Mouse (Mus musculus) embryo, embryonic 11.5 days (tissue): Measurements from ENCODE around the gene Itga3.

Source experiments
- DNase-seq: peaks from one replicate; pipeline ENCODE4 v3.0.0-alpha.2; 2012; ENCODE audit warnings: low read depth, low spot score

Gene Itga3

GRCm38 (mm10) chr11:95004937-95005198, 71.7 kb downstream of the Itga3 start:
- DNase-seq = no peak

GRCm38 (mm10) chr11:95004136-95004936, 72.3 kb downstream of the Itga3 start:
- DNase-seq = no peak

- no peak for DNase-seq
These were observed 73.9 kb downstream of the Itga3 start for GRCm38 (mm10) chr11:95002705-95003104.

- DNase-seq = no peak
These were observed 74.8 kb downstream of the Itga3 start for GRCm38 (mm10) chr11:95001584-95002347.

- DNase-seq = peak; percentile 52
These were observed 75.5 kb downstream of the Itga3 start for GRCm38 (mm10) chr11:95001058-95001457.

GRCm38 (mm10) chr11:95000548-95000947, 76.1 kb downstream of the Itga3 start:
- no peak for DNase-seq

DNA sequence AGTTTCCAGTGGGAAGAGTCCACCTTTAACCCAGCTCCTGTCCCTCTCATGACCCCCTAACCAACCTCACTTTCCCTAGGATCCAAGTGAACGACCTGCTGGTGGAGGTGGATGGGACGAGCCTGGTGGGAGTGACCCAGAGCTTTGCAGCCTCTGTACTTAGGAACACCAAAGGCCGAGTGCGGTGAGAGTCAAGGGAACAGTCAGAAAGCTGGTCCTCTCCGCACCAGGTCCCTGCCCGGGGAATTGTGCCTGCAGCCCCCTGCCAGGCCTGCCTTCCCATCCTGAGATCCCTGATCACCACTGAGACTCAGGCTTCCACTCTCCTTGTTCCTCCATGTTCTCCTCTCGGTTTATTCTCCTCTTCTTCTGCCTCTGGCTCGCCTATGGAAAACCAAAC, 76.5 kb downstream of the Itga3 start:
- no peak for DNase-seq

- no peak for DNase-seq
These were observed 78.5 kb downstream of the Itga3 start for GRCm38 (mm10) chr11:94998041-94998531.

DNA sequence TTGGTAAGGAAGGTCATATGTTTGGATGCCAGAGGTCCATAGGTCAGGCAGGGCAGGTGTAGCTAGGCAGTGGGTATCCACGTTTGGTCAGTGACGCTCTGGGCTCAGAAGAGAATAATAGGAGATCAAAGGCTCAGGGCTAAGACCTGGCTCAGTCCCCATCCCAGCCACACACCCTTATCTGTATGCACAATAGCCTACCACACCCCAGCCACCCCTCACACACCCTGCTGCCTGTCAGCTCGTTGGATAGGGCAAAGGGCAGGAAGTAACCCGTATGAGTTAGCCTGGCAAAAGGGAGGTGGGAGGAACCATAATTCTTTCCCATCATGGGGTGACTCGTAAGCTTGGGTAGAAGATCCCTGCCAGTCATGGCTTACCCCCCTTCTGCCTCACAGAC, 79.0 kb downstream of the Itga3 start:
- no peak for DNase-seq

DNA sequence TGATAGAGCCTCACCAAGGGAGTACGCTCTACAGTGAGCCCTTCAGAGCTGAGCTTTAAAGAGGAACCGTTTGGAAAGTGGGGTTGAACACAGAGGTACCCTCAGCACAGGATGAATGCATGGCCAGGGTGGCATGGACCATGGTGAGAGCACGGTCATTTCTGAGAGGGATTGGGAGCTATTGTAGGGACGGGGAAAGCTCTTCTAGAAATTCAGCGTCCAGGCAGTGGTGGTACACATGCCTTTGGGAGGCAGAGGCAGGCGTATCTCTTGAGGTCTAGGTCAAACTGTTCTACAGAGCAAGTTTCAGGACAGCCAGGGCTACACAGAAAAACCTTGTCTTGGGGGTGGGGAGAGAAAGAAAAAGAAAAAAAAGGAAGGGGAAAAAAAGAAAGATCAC, 79.6 kb downstream of the Itga3 start:
- DNase-seq = no peak

DNA sequence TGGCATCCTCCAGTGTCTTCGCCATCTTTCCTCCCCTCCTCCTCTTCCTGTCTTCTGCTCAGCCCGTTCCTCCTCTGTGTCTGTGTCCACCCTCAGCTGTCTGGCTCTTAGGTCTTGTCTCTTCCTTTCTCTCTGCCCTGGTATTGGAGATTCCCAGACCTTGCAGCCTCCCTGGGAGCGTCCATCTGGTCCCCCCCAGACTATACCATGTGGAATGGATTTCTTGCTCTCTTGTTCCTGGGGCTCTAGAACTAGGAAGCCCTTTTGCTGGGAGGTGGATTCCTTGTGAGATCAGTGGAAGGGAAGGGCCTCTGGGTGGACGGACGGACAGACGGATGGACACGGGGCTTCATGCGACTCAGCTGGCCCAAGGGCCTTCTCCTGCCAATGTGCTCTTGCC, 80.5 kb downstream of the Itga3 start:
- DNase-seq = no peak

DNA sequence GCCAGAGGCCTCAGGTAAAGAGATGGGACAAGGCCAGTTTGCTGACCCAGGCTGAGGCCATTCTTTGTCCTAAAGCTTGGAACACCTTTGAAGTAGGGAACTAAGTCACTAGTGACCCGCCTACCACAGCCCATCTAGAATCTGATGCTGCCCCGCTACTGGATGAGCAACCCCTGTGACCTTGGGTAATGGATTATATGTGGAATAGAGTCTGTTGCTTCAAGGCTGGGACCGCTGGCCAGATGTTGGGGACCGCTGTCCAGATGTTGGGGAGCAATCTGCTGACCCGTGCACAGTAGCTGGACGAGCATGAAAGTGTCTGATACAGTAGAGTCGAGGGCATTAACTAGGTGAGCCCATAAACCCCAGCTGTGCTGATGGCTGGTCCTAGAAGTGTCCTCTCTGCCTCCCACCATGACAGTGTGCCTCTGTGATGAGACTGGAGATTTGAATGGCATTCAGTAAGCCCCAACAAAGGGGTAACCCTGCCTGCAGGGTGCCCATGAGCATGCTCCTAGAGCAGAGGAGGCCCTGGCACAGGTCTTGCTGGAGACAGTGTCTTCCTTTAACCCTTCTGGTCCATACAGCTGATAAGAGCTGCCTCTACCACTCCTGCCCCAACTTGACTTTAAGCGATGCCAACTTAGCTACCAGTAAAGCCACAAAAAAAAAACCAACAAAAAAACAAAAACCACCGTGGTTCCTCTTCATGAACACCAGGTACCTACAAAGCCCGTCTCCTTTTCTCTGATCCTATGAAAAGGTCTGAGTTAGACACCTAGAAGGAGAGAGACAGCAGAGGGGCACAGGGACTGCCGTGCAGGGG, 81.4 kb downstream of the Itga3 start:
- no peak for DNase-seq
